Mouse (Mus musculus) bone marrow, adult 2 months (tissue): ENCODE results near the gene Akap10.

Experiments used
- CTCF ChIP-seq: fragments of 200-500 bp; IDR thresholded peaks from 2 replicates; pipeline ENCODE4 v1.5.1; 2011; ENCODE audit warnings: low read length, control low read depth; ENCODE audit not compliant: control insufficient read depth, insufficient read depth
- POLR2A ChIP-seq: fragments of 200-500 bp; IDR thresholded peaks from 2 replicates; pipeline ENCODE4 v1.6.1; 2011; ENCODE audit warnings: low read depth, mild to moderate bottlenecking, control low read depth, low read length, borderline replicate concordance; ENCODE audit not compliant: control insufficient read depth

GRCm38 (mm10) chr11:61955951-61956350 lies 25.9 kb upstream of the Akap10 start:
- TF ChIP-seq CTCF (no peak), POLR2A (no peak)
